Mouse (Mus musculus): ENCODE results near the gene Tmem132b. TPM values are rescaled to one million over a fixed set of nuclear protein-coding genes. Genes with fewer than 3 reads are reported as not detected.
A peak's percentile ranks its signal among the peaks of the same experiment; 100 is the strongest.

The Tmem132b gene
- total RNA-seq, 4 experiments from 2014 or later: 123 to 141 (median 129) TPM

- DNase-seq (ENCODE audit: low spot score in 2 of 2): no peak
Measured at GRCm38 (mm10) chr5:125658959-125659749, 127.6 kb downstream of the Tmem132b start.

DNA sequence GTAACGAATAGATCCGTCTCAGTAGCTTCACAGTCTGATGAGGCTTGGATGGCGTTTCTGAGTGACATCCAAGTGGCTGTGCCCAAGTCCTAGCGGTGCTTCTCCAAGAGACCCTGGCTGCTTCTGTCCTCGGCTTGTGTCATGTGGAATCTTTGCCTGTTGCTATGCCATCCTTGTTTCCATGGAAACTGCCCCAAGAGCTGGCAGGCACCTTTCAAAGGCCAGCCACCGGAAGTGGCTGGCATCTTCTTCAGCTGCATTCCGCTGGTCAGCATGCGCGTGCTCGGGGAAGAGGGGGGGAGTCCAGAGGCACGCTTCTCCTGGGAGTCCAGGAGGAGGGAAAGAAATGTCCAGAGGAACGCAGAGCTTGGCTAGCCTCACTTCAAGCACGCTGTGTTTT lies 144.0 kb downstream of the Tmem132b start:
- peak; percentile 39 to 82 for DNase-seq (ENCODE audit: low spot score in 2 of 2)

DNA sequence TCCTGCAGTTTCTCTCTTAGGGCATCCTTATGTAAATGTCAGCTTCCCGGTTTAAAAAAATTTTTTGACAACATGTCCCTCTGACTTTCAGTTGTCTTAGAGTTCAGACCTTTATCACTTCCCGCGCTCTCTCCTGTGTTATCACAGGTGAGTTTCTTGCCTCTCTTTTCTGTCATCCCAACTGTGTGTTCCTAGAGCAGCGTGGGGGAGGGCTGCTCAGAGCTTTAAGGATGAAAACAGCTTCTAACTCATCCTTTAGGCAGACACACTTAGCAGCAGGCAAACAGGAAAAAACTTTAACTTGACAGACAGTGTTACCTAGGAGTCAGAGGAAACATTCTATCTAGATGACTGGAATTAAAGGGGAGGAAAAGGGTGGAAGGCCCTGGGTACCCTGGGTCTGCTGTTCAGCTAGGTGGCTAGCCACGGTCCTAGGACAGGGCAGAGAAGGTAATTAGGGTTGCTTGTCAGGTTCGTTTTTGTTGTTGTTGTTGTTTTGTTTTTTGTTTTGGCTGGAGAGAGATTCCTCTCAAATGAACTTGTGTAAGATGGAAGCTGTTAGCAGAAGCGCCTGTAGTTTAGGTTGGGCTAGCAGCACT lies 144.6 kb downstream of the Tmem132b start:
- no peak for DNase-seq (ENCODE audit: low spot score in 2 of 2)

DNA sequence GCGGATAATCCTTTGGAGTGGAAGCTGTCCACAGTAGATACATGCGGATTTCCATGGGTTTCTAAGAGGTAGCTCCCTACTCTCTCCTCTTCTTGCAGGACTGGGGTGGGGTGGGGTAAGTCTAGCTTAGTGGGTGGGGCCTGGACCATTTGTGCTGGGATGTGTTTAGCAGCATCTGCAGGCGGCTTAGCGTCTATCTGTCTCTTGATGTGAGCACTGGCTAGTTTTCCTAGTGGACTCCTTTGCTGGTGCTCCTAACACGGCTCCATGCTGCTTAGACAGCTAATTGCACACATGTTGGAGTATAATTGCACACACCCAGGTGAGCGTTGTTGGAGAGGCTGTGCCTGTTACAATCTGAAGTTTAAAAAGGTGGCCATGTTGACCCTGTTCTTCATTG lies 149.3 kb downstream of the Tmem132b start:
- no peak for DNase-seq (ENCODE audit: low spot score in 2 of 2)

- DNase-seq (ENCODE audit: low spot score in 2 of 2): no peak
Measured at GRCm38 (mm10) chr5:125683491-125683890, 151.9 kb downstream of the Tmem132b start.

DNA sequence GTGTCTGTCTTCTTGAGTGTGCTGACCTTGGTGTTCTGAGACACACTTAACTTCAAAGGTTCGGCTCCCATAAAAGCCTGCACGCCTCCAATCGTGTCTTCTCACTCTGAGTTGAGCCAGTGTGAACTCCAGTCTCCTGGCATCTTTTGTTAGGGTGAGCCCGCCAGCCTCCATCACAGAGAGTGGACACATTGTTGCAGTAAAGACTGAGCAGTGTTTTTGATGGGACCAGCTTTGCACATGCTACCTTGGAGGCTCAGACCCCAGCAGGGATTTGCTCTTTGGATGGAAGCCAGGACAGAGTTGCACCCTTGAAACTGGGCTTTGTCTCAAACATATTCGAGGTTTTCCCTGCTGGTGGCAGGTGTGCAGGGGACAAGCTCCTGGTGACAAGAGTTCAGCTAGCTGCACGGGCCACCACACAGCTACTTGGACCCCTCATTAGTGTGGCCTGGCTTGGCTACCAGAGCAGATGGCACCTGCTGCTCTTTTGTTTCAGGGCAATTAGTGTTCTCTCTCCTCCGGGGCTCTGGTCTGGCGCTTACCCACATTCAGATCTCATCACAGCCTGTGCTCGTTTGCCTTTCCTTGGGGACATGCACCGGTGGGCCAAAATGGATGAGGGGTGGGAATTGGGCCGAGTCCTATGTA lies 154.2 kb downstream of the Tmem132b start:
- no peak for DNase-seq (ENCODE audit: low spot score in 2 of 2)

- no peak for DNase-seq (ENCODE audit: low spot score in 2 of 2)
Measured at GRCm38 (mm10) chr5:125692538-125692937, 161.0 kb downstream of the Tmem132b start.

- peak in 1 of 2 experiments; percentile 61 for DNase-seq (ENCODE audit: low spot score in 2 of 2)
Measured at GRCm38 (mm10) chr5:125699395-125699794, 167.8 kb downstream of the Tmem132b start.

DNA sequence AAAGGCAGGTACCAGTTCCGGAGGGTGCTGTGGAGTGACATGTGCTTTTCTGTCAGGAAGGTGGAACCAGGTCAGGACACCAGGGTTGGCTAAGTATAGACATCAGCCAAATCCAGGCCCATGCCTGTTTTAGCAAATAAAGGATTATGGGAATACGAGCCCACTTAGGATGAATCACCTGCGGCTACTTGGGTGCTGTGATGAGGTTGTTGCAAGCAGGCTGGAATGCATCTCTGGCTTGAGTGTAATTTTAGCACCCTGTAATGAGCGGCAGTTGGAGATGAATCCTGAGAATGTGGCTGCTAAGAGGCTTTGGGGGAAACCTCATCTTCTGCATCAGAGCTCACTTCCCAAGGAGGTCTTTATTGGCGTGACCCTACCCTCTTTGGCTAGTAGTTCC lies 168.7 kb downstream of the Tmem132b start:
- peak in 1 of 2 experiments; percentile 42 for DNase-seq (ENCODE audit: low spot score in 2 of 2)

GRCm38 (mm10) chr5:125705379-125705778 lies 173.8 kb downstream of the Tmem132b start:
- DNase-seq (ENCODE audit: low spot score in 2 of 2): peak; percentile 48 to 70

DNA sequence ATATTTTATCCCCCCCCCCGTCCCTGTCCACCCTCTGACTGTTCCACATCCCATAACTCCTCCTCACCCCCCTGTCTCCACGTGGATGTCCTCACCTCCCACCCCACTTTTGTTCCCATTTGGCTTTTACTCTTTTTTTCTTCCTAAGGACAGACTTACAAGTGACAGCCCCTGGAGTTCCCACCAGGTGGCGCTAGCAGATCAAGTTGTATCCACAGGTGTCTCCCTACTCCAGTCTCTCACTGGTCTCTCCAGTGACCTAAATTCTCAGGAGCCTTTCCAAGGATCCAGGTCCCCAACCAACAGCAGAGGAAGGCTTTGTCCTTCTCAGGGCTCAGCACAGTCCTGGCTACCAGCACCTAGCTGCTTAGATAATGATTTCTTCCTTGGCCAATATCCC lies 177.6 kb downstream of the Tmem132b start:
- DNase-seq (ENCODE audit: low spot score in 2 of 2): peak; percentile 59 to 68

DNA sequence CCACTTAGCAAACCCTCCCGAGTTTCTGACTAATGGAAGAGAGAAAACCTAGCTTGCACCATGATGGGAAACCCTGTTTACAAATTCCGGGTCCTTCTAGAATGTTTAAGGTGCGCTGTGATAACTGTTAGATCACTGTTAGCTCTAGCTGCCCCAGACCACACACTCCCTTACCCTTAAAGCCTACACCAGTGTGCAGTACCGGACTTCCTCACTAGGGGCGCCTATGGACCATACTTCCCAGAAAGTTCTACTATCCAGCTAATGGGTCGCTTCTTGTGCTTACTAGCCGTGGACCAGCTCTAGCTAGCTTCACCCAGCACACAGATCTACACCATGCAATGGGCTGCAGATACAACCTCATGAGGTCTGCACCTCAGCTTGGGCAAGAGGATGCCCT lies 195.2 kb downstream of the Tmem132b start:
- no peak for DNase-seq (ENCODE audit: low spot score in 2 of 2)

DNA sequence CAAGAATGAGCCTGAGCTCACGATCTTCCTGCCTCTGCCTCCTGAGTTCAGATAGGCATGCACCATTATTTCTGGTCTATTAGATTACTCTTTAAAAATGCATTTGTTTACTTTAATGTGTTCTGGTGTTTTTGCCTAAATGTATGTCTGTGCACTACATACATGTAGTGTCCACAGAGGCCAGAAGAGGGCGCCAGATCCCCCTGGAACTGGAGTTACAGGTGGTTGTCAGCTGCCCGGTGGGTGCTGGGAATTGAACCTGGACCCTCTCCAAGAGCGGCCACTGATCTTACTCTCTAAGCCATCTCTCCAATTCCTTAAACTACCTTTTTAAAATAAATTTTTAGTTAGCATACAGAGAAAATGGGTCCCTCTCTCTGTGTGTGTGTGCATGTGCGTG lies 195.9 kb downstream of the Tmem132b start:
- DNase-seq (ENCODE audit: low spot score in 2 of 2): no peak

DNA sequence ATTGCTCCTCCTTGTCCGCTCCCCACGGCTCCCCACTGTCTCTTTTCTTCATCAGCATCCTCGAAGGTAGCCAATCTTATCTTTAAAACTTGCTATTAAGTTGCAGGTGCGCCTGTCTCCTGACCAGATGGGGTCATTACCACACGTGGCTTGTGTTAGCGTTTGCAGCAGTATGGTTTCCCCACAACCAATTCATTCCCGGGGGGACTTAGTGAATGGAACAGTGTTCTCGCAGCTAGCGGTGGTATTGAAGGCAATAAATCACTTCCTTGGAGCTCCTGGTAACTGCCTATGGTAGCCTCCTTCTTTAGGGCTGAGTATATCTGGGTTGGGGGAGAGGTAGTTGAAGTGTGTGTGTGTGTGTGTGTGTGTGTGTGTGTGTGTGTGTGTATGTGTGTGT lies 196.4 kb downstream of the Tmem132b start:
- DNase-seq (ENCODE audit: low spot score in 2 of 2): no peak

- no peak for DNase-seq (ENCODE audit: low spot score in 2 of 2)
Measured at GRCm38 (mm10) chr5:125728521-125728920, 196.9 kb downstream of the Tmem132b start.

GRCm38 (mm10) chr5:125733806-125734205 lies 202.2 kb downstream of the Tmem132b start:
- DNase-seq (ENCODE audit: low spot score in 2 of 2): no peak

GRCm38 (mm10) chr5:125737105-125737504 lies 205.5 kb downstream of the Tmem132b start:
- no peak for DNase-seq (ENCODE audit: low spot score in 2 of 2)

GRCm38 (mm10) chr5:125743503-125743902 lies 211.9 kb downstream of the Tmem132b start:
- DNase-seq (ENCODE audit: low spot score in 2 of 2): no peak

- DNase-seq (ENCODE audit: low spot score in 2 of 2): no peak
Measured at GRCm38 (mm10) chr5:125745727-125746126, 214.2 kb downstream of the Tmem132b start.

GRCm38 (mm10) chr5:125751481-125751880 lies 219.9 kb downstream of the Tmem132b start:
- no peak for DNase-seq (ENCODE audit: low spot score in 2 of 2)

- DNase-seq (ENCODE audit: low spot score in 2 of 2): no peak
Measured at GRCm38 (mm10) chr5:125752546-125752945, 221.0 kb downstream of the Tmem132b start.

- DNase-seq (ENCODE audit: low spot score in 2 of 2): no peak
Measured at GRCm38 (mm10) chr5:125756987-125757530, 225.5 kb downstream of the Tmem132b start.

Data from left cerebral cortex, adult 8-10 months (tissue).